Mouse (Mus musculus): ENCODE measurements at regions not wholly inside any gene's neighbourhood (a gene's known extent, or its start where the extent isn't known, plus 50 kb on each side); places are given as distances from the start of the nearest gene placed in this dataset.
"Not testable (repeated sequence)": the region's sequence is repeated elsewhere in the genome, so short reads cannot be mapped to it uniquely, and the experiment has no call there.

GRCm38 (mm10) chr16:49407956-49408795 lies 290.9 kb upstream of the Ift57 start:
- peak; percentile 66 for DNase-seq (ENCODE audit: extremely low spot score, low spot score)

- no peak for DNase-seq (ENCODE audit: extremely low spot score, low spot score)
These were observed 289.8 kb upstream of the Ift57 start for GRCm38 (mm10) chr16:49409235-49409634.

- no peak for DNase-seq (ENCODE audit: extremely low spot score, low spot score)
These were observed 268.7 kb upstream of the Ift57 start for GRCm38 (mm10) chr16:49430296-49430695.

- no peak for DNase-seq (ENCODE audit: extremely low spot score, low spot score)
These were observed 267.1 kb upstream of the Ift57 start for GRCm38 (mm10) chr16:49431902-49432301.

GRCm38 (mm10) chr16:49441225-49441624 lies 257.8 kb upstream of the Ift57 start:
- DNase-seq (ENCODE audit: extremely low spot score, low spot score): peak; percentile 32

- DNase-seq (ENCODE audit: extremely low spot score, low spot score): not testable (repeated sequence)
These were observed 251.7 kb upstream of the Ift57 start for GRCm38 (mm10) chr16:49447356-49447755.

GRCm38 (mm10) chr16:49493881-49494280 lies 205.2 kb upstream of the Ift57 start:
- no peak for DNase-seq (ENCODE audit: extremely low spot score, low spot score)

- DNase-seq (ENCODE audit: extremely low spot score, low spot score): no peak
These were observed 201.5 kb upstream of the Ift57 start for GRCm38 (mm10) chr16:49497521-49498010.

GRCm38 (mm10) chr16:49500818-49501217 lies 198.2 kb upstream of the Ift57 start:
- no peak for DNase-seq (ENCODE audit: extremely low spot score, low spot score)

- DNase-seq (ENCODE audit: extremely low spot score, low spot score): no peak
These were observed 195.1 kb upstream of the Ift57 start for GRCm38 (mm10) chr16:49503897-49504413.

GRCm38 (mm10) chr16:49504669-49505068 lies 194.4 kb upstream of the Ift57 start:
- no peak for DNase-seq (ENCODE audit: extremely low spot score, low spot score)

- no peak for DNase-seq (ENCODE audit: extremely low spot score, low spot score)
These were observed 193.8 kb upstream of the Ift57 start for GRCm38 (mm10) chr16:49505271-49505670.

- no peak for DNase-seq (ENCODE audit: extremely low spot score, low spot score)
These were observed 180.2 kb upstream of the Ift57 start for GRCm38 (mm10) chr16:49518844-49519243.

GRCm38 (mm10) chr16:49520411-49520810 lies 178.6 kb upstream of the Ift57 start:
- DNase-seq (ENCODE audit: extremely low spot score, low spot score): no peak

GRCm38 (mm10) chr16:49521685-49522084 lies 177.3 kb upstream of the Ift57 start:
- DNase-seq (ENCODE audit: extremely low spot score, low spot score): no peak

GRCm38 (mm10) chr16:49522576-49522975 lies 176.5 kb upstream of the Ift57 start:
- no peak for DNase-seq (ENCODE audit: extremely low spot score, low spot score)

- DNase-seq (ENCODE audit: extremely low spot score, low spot score): not testable (repeated sequence)
These were observed 170.4 kb upstream of the Ift57 start for GRCm38 (mm10) chr16:49528618-49529017.

GRCm38 (mm10) chr16:49529060-49529459 lies 170.0 kb upstream of the Ift57 start:
- DNase-seq (ENCODE audit: extremely low spot score, low spot score): no peak

- no peak for DNase-seq (ENCODE audit: extremely low spot score, low spot score)
These were observed 169.0 kb upstream of the Ift57 start for GRCm38 (mm10) chr16:49530051-49530450.

- DNase-seq (ENCODE audit: extremely low spot score, low spot score): no peak
These were observed 166.9 kb upstream of the Ift57 start for GRCm38 (mm10) chr16:49532071-49532686.

GRCm38 (mm10) chr16:49533498-49533998 lies 165.5 kb upstream of the Ift57 start:
- no peak for DNase-seq (ENCODE audit: extremely low spot score, low spot score)

- DNase-seq (ENCODE audit: extremely low spot score, low spot score): no peak
These were observed 148.8 kb upstream of the Ift57 start for GRCm38 (mm10) chr16:49550231-49550630.

Data from neural tube, embryonic 10.5 days (tissue).